Mouse (Mus musculus) lung, embryonic 14.5 days (tissue): ENCODE data around the gene Agpat4. TPM values are rescaled to one million over a fixed set of nuclear protein-coding genes. Genes with fewer than 3 reads are reported as not detected.

ENCODE experiments used
- ATAC-seq: fragments of 200-750 bp; cut with Nextera tagmentation; 2 replicates; pipeline ENCODE4 v1.8.0; 2017; ENCODE audit warnings: mild to moderate bottlenecking, moderate TSS enrichment, moderate library complexity; ENCODE audit not compliant: insufficient read depth
- DNase-seq: peaks from one replicate; pipeline ENCODE4 v3.0.0-alpha.2; 2015
- H3K27ac ChIP-seq: fragments of 300-500 bp; sonication (generic); 2 replicates; pipeline ENCODE4 v1.5.1; 2014; ENCODE audit warnings: low read depth, mild to moderate bottlenecking, moderate library complexity
- H3K27me3 ChIP-seq: fragments of 300-500 bp; sonication (generic); 2 replicates; pipeline ENCODE4 v1.6.1; 2014; ENCODE audit warnings: low read length, control low read depth; ENCODE audit not compliant: insufficient read depth
- H3K36me3 ChIP-seq: fragments of 300-500 bp; sonication (generic); 2 replicates; pipeline ENCODE4 v1.6.1; 2014; ENCODE audit warnings: control low read depth; ENCODE audit not compliant: insufficient read depth
- H3K4me1 ChIP-seq: fragments of 300-500 bp; sonication (generic); 2 replicates; pipeline ENCODE4 v1.6.1; 2014; ENCODE audit warnings: antibody characterized with exemption, control low read depth; ENCODE audit not compliant: insufficient read depth
- H3K4me2 ChIP-seq: fragments of 300-500 bp; sonication (generic); 2 replicates; pipeline ENCODE4 v1.6.1; 2014; ENCODE audit warnings: mild to moderate bottlenecking
- H3K4me3 ChIP-seq: fragments of 300-500 bp; sonication (generic); 2 replicates; pipeline ENCODE4 v1.5.1; 2014; ENCODE audit warnings: low read depth, low read length
- H3K9ac ChIP-seq: fragments of 300-500 bp; sonication (generic); 2 replicates; pipeline ENCODE4 v1.6.1; 2014
- H3K9me3 ChIP-seq: fragments of 300-500 bp; sonication (generic); 2 replicates; pipeline ENCODE4 v1.6.1; 2016; ENCODE audit warnings: low read depth, low read length, control low read depth
- CTCF ChIP-seq: IDR thresholded peaks from 2 replicates; pipeline ENCODE4 v1.5.1; 2016; ENCODE audit warnings: antibody characterized with exemption, low read depth
- WGBS: fragments of 180-500 bp; shearing (Covaris S2); extraction: QIAGEN DNeasy Blood & Tissue Kit; methylation state at CpG from one replicate; pipeline ENCODE4 v1.1.7; 2014; 5-methylcytosine and 5-hydroxymethylcytosine counted together
- polyA plus RNA-seq: library from polyadenylated mRNA; unstranded; fragments of >200 nt; fragmentation: Nextera tagmentation; extraction: Ambion mirVana; gene quantifications from 2 replicates; pipeline ENCODE4 v1.2.1, GENCODE M21; 2014

The Agpat4 gene
- polyA plus RNA-seq, 1 experiment from 2014 or later: 28.2 TPM

- Histone ChIP-seq H3K4me3 (no peak overlapping the region), H3K4me1 (no peaks in the 10 kb centered on the region), H3K4me2 (no peak overlapping the region), H3K36me3 (peaks cover 6% of the 10 kb centered on the region; the same call in 1 of the 2 replicates), H3K9me3 (no peaks in the 10 kb centered on the region), H3K9ac (no peak overlapping the region), H3K27ac (no peak overlapping the region), H3K27me3 (no peaks in the 10 kb centered on the region)
- 91% methylated on average over 12 of the region's 12 CpGs for WGBS
- DNase-seq: no peak
- no peak for ATAC-seq
- TF ChIP-seq CTCF: no peak
Observed at GRCm38 (mm10) chr17:12134975-12135633, 16.6 kb downstream of the Agpat4 start.

DNA sequence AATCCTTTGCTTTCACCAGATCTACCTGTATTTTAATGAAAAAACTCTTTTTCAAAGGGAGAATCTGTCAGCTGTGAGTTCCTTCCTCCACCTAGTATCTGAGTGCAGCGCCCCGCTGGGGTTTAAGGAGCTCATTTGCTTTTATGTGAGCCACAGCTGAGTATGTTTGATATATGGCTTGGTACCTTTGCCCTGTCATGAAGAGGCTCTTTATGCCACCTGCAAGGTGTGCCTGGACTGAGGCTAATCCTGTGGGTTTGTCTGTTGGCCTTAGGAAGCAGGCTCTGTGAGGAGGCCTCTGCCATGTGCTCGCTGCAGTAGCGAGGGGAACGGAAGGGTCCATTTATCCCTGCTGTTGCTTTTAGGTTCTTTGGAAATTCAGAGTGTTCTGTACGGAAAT lies 19.9 kb downstream of the Agpat4 start:
- Histone ChIP-seq H3K9me3 (no peaks in the 10 kb centered on the region), H3K27ac (no peak overlapping the region), H3K4me1 (no peaks in the 10 kb centered on the region), H3K36me3 (no peaks in the 10 kb centered on the region), H3K4me3 (no peak overlapping the region), H3K27me3 (no peaks in the 10 kb centered on the region), H3K9ac (no peak overlapping the region), H3K4me2 (no peak overlapping the region)
- no peak for TF ChIP-seq CTCF
- no peak for DNase-seq
- ATAC-seq: no peak
- WGBS: 93% methylated on average over 6 of the region's 6 CpGs

- no peak overlapping the region for H3K4me2 ChIP-seq
- H3K4me3 ChIP-seq: no peak overlapping the region
- WGBS: 38% methylated on average over 5 of the region's 5 CpGs
- ATAC-seq: peak; percentile 66; the same call in 1 of the 2 replicates
- H3K9ac ChIP-seq: no peak overlapping the region
- DNase-seq: peak; percentile 76
- no peaks in the 10 kb centered on the region for H3K27me3 ChIP-seq
- H3K27ac ChIP-seq: no peak overlapping the region; the same call in 1 of the 2 replicates
- no peak for TF ChIP-seq CTCF
- H3K36me3 ChIP-seq: no peaks in the 10 kb centered on the region
- no peaks in the 10 kb centered on the region for H3K9me3 ChIP-seq
- 0 out of 2 replicates have a peak, but pooled peaks cover 6% of the 10 kb centered on the region for H3K4me1 ChIP-seq
Observed at GRCm38 (mm10) chr17:12143948-12144364, 25.5 kb downstream of the Agpat4 start.

- no peak for DNase-seq
- Histone ChIP-seq H3K9me3 (no peaks in the 10 kb centered on the region), H3K36me3 (peaks cover under 1% of the 10 kb centered on the region; the same call in 1 of the 2 replicates), H3K27ac (no peak overlapping the region), H3K27me3 (no peaks in the 10 kb centered on the region), H3K9ac (no peak overlapping the region), H3K4me3 (no peak overlapping the region), H3K4me2 (no peak overlapping the region), H3K4me1 (0 out of 2 replicates have a peak, but pooled peaks cover 6% of the 10 kb centered on the region)
- no peak for TF ChIP-seq CTCF
- WGBS: 85% methylated on average over 5 of the region's 5 CpGs
- no peak for ATAC-seq
Observed at GRCm38 (mm10) chr17:12146132-12146681, 27.7 kb downstream of the Agpat4 start.

GRCm38 (mm10) chr17:12147830-12148229 lies 29.3 kb downstream of the Agpat4 start:
- peaks cover 12% of the 10 kb centered on the region for H3K36me3 ChIP-seq
- TF ChIP-seq CTCF: no peak
- no peak overlapping the region for H3K4me2 ChIP-seq
- no peak overlapping the region for H3K27ac ChIP-seq
- WGBS: 72% methylated on average over 4 of the region's 4 CpGs
- no peaks in the 10 kb centered on the region for H3K27me3 ChIP-seq
- H3K9me3 ChIP-seq: no peaks in the 10 kb centered on the region
- no peak for ATAC-seq
- no peak overlapping the region for H3K9ac ChIP-seq
- DNase-seq: peak; percentile 58
- H3K4me1 ChIP-seq: 0 out of 2 replicates have a peak, but pooled peaks cover 6% of the 10 kb centered on the region
- H3K4me3 ChIP-seq: no peak overlapping the region

GRCm38 (mm10) chr17:12149232-12149861 lies 30.8 kb downstream of the Agpat4 start:
- 80% methylated on average over 6 of the region's 6 CpGs for WGBS
- Histone ChIP-seq H3K36me3 (peaks cover 25% of the 10 kb centered on the region), H3K4me1 (0 out of 2 replicates have a peak, but pooled peaks cover 3% of the 10 kb centered on the region), H3K4me2 (no peak overlapping the region), H3K27me3 (no peaks in the 10 kb centered on the region), H3K9me3 (no peaks in the 10 kb centered on the region), H3K27ac (no peak overlapping the region), H3K9ac (no peak overlapping the region), H3K4me3 (no peak overlapping the region)
- no peak for TF ChIP-seq CTCF
- ATAC-seq (no peak), DNase-seq (no peak)

- no peak for TF ChIP-seq CTCF
- WGBS: 86% methylated on average over 2 of the region's 2 CpGs
- DNase-seq: no peak
Observed at GRCm38 (mm10) chr17:12150970-12151369, 32.5 kb downstream of the Agpat4 start.

More at GRCm38 (mm10) chr17:12150970-12151369, 32.5 kb downstream of the Agpat4 start:
- H3K9ac ChIP-seq: no peak overlapping the region
- H3K9me3 ChIP-seq: no peaks in the 10 kb centered on the region
- no peak overlapping the region for H3K4me3 ChIP-seq
- H3K27me3 ChIP-seq: no peaks in the 10 kb centered on the region
- no peaks in the 10 kb centered on the region for H3K4me1 ChIP-seq
- ATAC-seq: no peak
- peaks cover 25% of the 10 kb centered on the region for H3K36me3 ChIP-seq
- H3K4me2 ChIP-seq: no peak overlapping the region
- H3K27ac ChIP-seq: no peak overlapping the region
